Mouse (Mus musculus) MN1 (cell line): ENCODE data around the gene Trp53rkb.

Source experiments
- DNase-seq: peaks from one replicate; pipeline ENCODE4 v3.0.0-alpha.2; 2016; ENCODE audit warnings: low spot score

The Trp53rkb gene

DNA sequence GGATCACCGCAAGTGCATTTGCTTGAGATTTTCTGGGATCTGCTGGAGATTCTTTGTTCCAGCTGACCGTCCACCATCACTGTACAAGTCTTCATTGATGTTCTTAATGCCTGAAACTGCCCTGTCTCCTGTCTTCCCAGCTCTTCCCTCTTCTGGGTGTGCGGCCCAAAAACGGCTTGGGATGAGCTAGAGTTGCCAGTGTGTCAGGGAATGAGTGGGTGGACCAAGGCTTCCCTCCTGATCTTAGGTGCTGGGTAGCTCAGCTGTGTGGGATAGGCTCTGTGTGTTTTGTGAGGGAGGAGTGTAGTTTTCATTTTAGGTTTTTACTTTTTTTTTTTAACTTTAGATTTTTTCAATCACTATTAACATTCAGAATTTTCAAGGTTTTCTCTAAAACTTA is 42.5 kb downstream of the Trp53rkb start:
- no peak for DNase-seq

DNA sequence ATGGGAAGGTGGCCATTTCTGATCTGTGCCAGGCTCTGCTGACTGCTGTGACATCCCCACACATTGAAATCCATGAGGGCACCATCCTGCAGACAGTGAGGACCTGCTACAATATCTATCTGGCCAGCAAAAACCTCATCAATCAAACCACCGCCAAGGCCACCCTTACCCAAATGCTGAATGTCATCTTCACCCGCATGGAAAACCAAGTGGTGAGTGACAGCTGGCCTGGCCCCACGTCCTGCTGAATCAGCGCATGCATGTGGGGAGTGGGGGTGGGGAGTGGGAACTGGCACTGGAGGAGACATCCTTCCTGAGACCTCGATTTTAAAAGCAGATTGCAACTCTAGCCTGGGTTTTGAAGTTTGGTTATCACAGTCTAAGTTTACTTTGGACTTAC is 43.2 kb downstream of the Trp53rkb start:
- no peak for DNase-seq

- no peak for DNase-seq
Observed at GRCm38 (mm10) chr2:166841813-166842212, 49.5 kb downstream of the Trp53rkb start.
